In the genomic region with DNA sequence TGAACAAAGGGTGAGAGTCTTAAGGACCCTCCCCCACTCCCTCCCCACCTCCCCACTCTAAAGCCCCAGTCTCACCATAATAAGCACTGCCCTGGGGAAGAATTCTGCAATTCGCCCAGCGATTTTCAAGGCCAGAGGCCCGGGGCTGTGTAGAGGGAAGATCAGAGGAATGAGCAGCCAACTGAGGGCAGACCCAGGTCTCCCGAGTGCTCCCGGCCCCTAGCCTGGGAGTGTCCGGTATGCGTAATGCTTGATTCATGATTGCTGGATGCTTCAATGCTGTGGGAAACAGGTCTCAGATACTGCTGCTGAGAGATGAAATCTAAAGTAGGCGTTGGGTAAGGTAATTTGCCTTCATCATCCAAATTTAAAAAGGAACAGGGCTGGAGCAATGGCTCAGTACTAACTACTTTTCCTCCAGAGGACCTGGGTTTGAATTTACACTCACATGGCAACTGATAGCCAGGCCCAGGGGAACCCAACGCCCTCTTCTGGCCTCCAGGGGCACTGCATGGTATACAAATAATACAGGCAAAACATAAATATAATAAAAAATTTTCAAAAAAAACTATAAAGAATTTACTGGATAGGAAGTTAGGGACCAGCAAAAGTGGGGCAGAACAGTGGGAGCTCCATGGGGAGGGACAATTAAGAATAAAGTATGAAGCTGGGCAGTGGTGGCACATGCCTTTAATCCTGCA, we compare ENCODE assay signal across 1 mouse cellular context.
TF ChIP-seq lines count a peak whose summit lies in the region.

No protein-coding gene starts in this region.

TF ChIP-seq in MEL, 35 proteins besides CTCF, POLR2A, EP300 and RAD21 (continued from another document):
- TF ChIP-seq E2F4 (IDR thresholded peaks at IDR 0.05; ENCODE audit: borderline replicate concordance, low read depth, low read length): no peak
- TF ChIP-seq NRF1 (IDR thresholded peaks at IDR 0.05; ENCODE audit: insufficient read depth, low read depth, low read length, poor library complexity, severe bottlenecking): no peak
- TF ChIP-seq POLR2AphosphoS2 (IDR thresholded peaks at IDR 0.05; ENCODE audit: low read length): 0 out of 2 replicates have a peak, but pooled peaks have one; percentile 1
- TF ChIP-seq USF2 (IDR thresholded peaks at IDR 0.05; ENCODE audit: borderline replicate concordance in 1 of 2, insufficient read depth in 1 of 2, low read depth in 1 of 2, low read length in 2 of 2): no peak
- TF ChIP-seq MXI1 (IDR thresholded peaks at IDR 0.05; ENCODE audit: low read depth, low read length): no peak
- no peak for TF ChIP-seq POLR2AphosphoS5 (IDR thresholded peaks at IDR 0.05; ENCODE audit: borderline replicate concordance, low read depth, low read length)
- 0 out of 2 replicates have a peak, but pooled peaks have one; percentile 56 for TF ChIP-seq MYC (IDR thresholded peaks at IDR 0.05; ENCODE audit: low read depth, low read length)
- no peak for TF ChIP-seq MAZ (IDR thresholded peaks at IDR 0.05; ENCODE audit: low read depth, low read length)
